Mouse (Mus musculus) gastrocnemius, adult 2 months (tissue): ENCODE data around the gene Ssc5d. TPM values are rescaled to one million over a fixed set of nuclear protein-coding genes. Genes with fewer than 3 reads are reported as not detected.

ENCODE experiments used
- DNase-seq: peaks from one replicate; pipeline ENCODE4 v3.0.0; 2022
- H3K27ac ChIP-seq: fragments of 200-600 bp; 2 replicates; pipeline ENCODE4 v1.8.1; 2022; ENCODE audit warnings: mild to moderate bottlenecking
- H3K4me3 ChIP-seq: fragments of 200-600 bp; 2 replicates; pipeline ENCODE4 v1.8.1; 2022; ENCODE audit warnings: mild to moderate bottlenecking, moderate library complexity
- CTCF ChIP-seq: fragments of 200-600 bp; IDR thresholded peaks from 2 replicates; pipeline ENCODE4 v1.8.1; 2022; ENCODE audit warnings: antibody characterized with exemption, mild to moderate bottlenecking, moderate library complexity
- intact Hi-C: fragments of 180-260 bp; cut with DNase I; formaldehyde crosslinking; loops from one replicate; pipeline ENCODE4 v1.15.1; 2025
- total RNA-seq, 2 experiments: library from RNA; stranded (reverse); gene quantifications; 2 replicates each; pipeline ENCODE4 v1.2.3; 2021

Gene Ssc5d
- total RNA-seq, 2 experiments from 2014 or later, result 4.3 to 8.7 TPM

- intact Hi-C loops, result no loop called here
- DNase-seq, result no peak
- Histone ChIP-seq H3K27ac (peak within 1 kb of the TSS; percentile 84), H3K4me3 (peak within 1 kb of the TSS; percentile 74)
- no peak for TF ChIP-seq CTCF
Measured at GRCm38 (mm10) chr7:4921824-4922482, 3.6 kb upstream of the Ssc5d start, which contains the start of gene Nat14. TSS of gene Nat14 (plus strand) at chr7:4922028.

DNA sequence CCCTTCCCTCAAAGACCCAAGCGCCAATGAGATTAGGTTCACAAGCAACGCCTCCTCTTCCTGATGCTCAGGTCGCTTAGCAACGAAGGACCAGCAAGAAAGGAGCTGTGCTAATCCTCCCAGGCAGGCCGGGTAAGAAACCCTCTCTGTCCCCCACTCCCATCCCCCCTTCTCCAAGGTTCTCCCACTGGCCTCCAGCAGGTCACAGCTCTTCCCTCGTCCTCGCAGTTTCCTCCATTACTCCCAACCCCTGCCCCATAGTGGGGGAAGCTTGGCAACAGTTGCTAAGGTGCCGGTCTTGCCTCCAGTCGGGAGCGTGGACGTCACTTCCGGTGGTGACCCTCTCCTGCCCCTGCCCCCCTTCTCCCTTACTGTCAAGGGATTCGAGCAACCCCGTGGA lies 3.1 kb upstream of the Ssc5d start:
- intact Hi-C loops, result no loop called here
- H3K27ac ChIP-seq, result peak overlapping the region; percentile 84
- DNase-seq, result peak; percentile 80
- TF ChIP-seq CTCF, result no peak
- H3K4me3 ChIP-seq, result peak overlapping the region; percentile 74

DNA sequence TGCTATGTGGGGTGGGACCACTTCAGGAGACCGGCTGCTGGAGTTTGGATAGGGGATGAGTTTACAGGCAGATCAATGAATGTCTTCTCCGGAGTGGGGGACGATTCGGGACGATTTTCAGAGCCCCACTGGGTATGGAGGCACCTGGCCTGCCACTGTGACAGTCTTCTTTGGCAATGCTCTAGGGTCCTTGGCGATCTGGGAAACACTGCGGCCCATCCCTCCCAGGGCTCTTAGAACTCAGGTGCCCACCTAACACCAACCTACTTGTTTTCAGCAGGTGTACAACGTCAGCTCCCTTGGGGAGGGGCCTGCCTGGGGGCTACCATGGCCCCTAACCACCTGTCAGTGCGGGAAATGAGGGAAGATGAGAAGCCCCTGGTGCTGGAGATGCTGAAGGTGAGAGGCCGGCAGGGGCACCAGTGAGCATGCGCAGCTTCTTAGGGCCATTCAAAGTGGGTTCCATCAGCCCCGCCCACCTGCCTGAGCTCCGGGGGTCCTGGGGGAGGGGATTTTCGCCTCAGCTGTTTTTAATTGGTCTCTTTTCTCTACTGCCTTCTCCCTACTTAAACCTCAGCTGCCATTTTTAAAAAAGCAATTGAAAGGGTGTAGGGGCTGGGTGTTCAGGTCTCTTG lies 2.5 kb upstream of the Ssc5d start:
- TF ChIP-seq CTCF, result peak; percentile 49
- H3K27ac ChIP-seq, result peak overlapping the region; percentile 84

DNA sequence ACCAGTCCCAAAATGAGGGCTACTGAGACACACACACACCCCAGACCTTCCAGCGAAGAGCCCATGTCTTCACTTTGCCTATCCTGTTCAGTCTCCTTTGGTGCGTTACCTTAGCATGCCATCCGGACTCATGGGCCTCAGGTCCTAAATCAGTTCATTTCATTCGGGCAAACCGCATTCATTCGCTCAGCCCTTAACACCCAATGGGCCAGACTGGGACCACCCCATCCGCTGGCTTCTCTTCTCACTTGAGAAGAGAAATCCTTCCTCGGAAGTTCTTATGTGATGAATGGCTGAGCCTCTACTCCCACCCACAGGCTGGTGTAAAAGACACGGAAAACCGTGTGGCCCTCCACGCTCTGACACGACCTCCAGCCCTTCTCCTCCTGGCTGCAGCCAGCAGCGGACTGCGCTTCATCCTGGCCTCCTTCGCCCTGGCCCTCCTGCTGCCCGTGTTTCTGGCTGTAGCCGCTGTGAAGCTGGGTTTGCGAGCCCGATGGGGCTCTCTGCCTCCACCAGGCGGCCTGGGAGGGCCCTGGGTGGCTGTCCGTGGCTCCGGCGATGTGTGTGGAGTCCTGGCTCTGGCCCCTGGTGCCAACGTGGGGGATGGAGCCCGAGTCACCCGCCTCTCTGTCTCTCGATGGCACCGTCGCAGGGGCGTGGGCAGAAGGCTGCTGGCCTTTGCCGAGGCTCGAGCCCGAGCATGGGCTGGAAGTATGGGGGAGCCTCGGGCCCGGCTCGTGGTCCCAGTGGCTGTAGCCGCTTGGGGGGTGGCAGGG lies 1.8 kb upstream of the Ssc5d start:
- peak; percentile 55 for TF ChIP-seq CTCF

More for the DNA sequence above, 2.5 kb upstream of the Ssc5d start:
- peak; percentile 57 for DNase-seq
- H3K4me3 ChIP-seq, result peak overlapping the region; percentile 74
- intact Hi-C loops, result no loop called here

DNA sequence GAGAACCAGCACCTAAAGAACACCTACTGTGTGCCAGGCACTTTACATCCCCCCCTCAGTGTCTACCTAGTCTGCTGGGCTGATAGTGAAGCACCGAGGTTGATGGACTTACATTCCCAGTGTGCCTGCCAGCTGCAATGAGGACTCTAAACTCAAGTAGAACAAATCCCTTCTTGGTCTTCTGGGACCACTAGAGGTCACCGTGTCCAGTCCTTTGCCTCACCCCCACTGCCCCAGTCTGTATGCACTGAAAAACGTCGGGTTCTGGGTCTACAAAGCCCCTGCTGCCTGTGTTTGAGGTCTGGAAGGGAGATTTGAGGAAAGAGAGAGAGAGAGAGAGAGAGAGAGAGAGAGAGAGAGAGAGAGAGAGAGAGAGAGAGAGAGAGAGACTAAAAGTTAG lies 1.1 kb upstream of the Ssc5d start:
- TF ChIP-seq CTCF, result no peak
- peak overlapping the region; percentile 84 for H3K27ac ChIP-seq
- peak overlapping the region; percentile 74 for H3K4me3 ChIP-seq
- intact Hi-C loops, result no loop called here
- DNase-seq, result no peak

More for the DNA sequence above, 1.8 kb upstream of the Ssc5d start:
- Histone ChIP-seq H3K27ac (peak overlapping the region; percentile 84), H3K4me3 (peak overlapping the region; percentile 74)
- intact Hi-C loops, result no loop called here
- DNase-seq, result peak; percentile 73

DNA sequence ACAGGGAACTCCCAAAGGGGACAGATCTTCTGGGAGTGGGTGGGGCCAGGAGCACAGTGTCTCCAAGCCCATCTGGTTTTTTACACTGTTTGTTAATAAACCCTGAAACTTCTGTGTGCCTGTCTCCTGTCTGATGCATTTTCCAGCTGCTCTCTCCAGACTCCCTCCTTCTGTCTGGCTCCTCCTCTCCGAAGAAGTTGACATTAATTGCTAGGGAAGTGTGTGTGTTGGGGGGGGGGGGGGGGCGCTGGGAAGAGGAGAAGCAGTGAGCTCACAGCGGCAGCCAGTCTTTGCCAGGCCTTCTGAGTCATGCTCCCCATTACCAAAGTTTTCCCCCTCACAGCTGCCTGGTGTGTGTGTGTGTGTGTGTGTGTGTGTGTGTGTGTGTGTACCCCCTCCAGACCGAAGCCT lies 689 bp upstream of the Ssc5d start:
- H3K27ac ChIP-seq, result peak overlapping the region; percentile 86
- DNase-seq, result peak; percentile 74
- intact Hi-C loops, result no loop called here
- TF ChIP-seq CTCF, result no peak
- H3K4me3 ChIP-seq, result peak overlapping the region; percentile 74

DNA sequence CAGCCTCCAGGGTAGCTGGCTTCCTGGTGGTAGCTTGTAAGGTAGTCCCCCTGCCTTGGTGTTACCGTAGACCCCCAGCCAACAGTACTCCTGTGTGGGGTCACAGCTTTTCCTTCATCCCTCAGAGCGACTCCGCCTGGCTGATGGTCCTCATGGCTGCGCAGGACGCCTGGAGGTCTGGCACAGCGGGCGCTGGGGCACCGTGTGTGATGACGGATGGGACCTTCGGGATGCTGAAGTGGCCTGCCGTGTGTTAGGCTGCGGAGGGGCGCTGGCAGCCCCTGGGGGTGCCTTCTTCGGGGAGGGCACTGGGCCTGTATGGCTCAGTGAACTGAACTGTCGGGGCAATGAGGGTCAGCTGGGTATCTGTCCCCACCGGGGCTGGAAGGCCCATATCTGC lies 1.3 kb downstream of the Ssc5d start:
- peak overlapping the region; percentile 86 for H3K27ac ChIP-seq
- intact Hi-C loops, result no loop called here
- no peak for TF ChIP-seq CTCF
- DNase-seq, result no peak
- peak overlapping the region; percentile 57 for H3K4me3 ChIP-seq

GRCm38 (mm10) chr7:4927711-4928110 lies 2.1 kb downstream of the Ssc5d start:
- intact Hi-C loops, result no loop called here
- Histone ChIP-seq H3K27ac (peak overlapping the region; percentile 86), H3K4me3 (peak overlapping the region; percentile 57)
- TF ChIP-seq CTCF, result no peak
- DNase-seq, result no peak

- peak overlapping the region; percentile 86; the same call in 1 of the 2 replicates for H3K27ac ChIP-seq
- TF ChIP-seq CTCF, result no peak
- no peak for DNase-seq
- intact Hi-C loops, result no loop called here
- H3K4me3 ChIP-seq, result peak overlapping the region; percentile 57
Measured at GRCm38 (mm10) chr7:4928323-4928722, 2.7 kb downstream of the Ssc5d start.

DNA sequence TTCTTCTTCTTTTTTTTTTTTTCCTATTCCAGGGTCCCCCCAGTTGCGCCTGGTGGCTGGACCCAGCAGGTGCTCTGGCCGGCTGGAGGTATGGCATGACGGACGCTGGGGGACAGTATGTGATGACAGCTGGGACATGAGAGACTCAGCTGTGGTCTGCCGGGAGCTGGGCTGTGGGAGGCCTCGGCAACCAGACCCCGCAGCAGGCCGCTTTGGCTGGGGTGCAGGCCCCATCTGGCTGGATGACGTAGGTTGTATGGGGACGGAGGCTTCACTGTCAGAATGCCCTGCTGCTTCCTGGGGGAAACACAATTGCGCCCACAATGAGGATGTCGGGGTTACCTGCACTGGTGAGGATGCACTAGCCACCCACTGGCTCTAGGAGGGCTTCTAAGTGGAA lies 7.5 kb downstream of the Ssc5d start:
- intact Hi-C loops, result no loop called here
- DNase-seq, result no peak
- Histone ChIP-seq H3K27ac (no peak overlapping the region), H3K4me3 (no peak overlapping the region)
- TF ChIP-seq CTCF, result no peak

GRCm38 (mm10) chr7:4934160-4934914 lies 8.8 kb downstream of the Ssc5d start:
- Histone ChIP-seq H3K27ac (no peak overlapping the region), H3K4me3 (no peak overlapping the region)
- TF ChIP-seq CTCF, result peak; percentile 27; the same call in 1 of the 2 replicates
- no peak for DNase-seq
- intact Hi-C loops, result no loop called here

DNA sequence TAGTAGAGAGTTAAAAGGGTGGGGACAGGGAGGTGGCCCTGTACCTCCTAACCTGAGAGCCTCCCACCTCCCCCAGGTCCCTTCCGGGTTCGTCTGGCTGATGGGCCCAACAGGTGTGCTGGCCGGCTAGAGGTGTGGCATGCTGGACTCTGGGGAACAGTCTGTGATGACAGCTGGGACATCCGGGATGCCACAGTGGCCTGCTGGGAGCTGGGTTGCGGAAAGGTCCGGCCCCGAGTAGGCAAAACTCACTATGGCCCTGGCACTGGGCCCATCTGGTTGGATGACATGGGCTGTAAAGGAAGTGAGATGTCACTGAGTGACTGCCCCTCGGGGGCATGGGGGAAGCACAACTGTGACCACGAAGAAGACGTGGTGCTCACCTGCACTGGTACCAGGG lies 11.2 kb downstream of the Ssc5d start:
- TF ChIP-seq CTCF, result no peak
- Histone ChIP-seq H3K27ac (no peak overlapping the region), H3K4me3 (no peak overlapping the region)
- DNase-seq, result no peak
- intact Hi-C loops, result no loop called here
